Mouse (Mus musculus): ENCODE data around the gene Msgn1. TPM values are rescaled to one million over a fixed set of nuclear protein-coding genes. Genes with fewer than 3 reads are reported as not detected.

Gene Msgn1
- not detected for total RNA-seq (2021)

- intact Hi-C loops (cut with DNase I): no loop called here
- DNase-seq (ENCODE audit: low spot score in 2 of 2): no peak
These were observed at the start of gene Msgn1 for GRCm38 (mm10) chr12:11208872-11209271. Gene Msgn1, minus strand, starts transcription at chr12:11208972.

- intact Hi-C loops (cut with DNase I): no loop called here
These were observed 41.5 kb upstream of the Msgn1 start for GRCm38 (mm10) chr12:11250322-11250721.

DNA sequence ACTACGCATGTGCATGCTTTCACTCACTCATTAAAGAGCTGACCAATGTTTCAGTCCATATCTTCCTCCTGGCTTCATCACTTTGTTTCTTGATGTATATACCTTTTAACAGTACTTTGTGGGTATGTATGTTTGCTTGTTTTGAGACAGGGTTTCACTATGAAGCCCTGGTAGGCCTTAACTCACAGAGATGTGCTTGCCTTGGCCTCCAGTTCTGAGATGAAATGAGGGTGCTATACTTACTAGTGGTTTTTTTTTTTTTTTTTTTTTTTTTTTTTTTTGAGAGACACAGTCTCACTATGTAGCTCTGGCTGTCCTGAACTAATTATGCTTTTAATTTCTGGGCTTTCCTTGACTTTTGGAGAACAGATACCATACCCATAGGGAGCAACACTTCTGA lies 38.7 kb upstream of the Msgn1 start:
- DNase-seq (ENCODE audit: low spot score in 2 of 2): no peak
- intact Hi-C loops (cut with DNase I): no loop called here

More at GRCm38 (mm10) chr12:11250322-11250721, 41.5 kb upstream of the Msgn1 start:
- no peak for DNase-seq (ENCODE audit: low spot score in 2 of 2)

DNA sequence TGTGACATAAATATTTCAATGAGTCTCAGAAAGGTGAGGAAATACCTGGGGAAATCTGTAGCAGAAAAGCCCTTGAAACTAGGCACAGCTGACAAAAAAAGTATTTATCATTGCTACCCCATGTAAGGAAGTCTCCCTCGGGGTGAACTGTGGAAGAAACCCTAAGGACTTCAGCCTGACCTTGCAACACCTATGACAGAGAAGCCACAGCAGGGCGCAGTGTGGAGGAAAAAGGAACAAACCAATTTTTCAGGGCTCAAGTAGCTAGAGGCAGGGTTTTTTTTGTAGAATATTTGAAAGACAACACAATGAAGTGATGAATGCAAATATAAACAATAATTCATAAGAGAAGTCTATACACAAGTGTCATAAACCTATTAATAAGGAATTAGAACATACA lies 27.2 kb upstream of the Msgn1 start:
- DNase-seq (ENCODE audit: low spot score in 2 of 2): no peak
- intact Hi-C loops (cut with DNase I): no loop called here

DNA sequence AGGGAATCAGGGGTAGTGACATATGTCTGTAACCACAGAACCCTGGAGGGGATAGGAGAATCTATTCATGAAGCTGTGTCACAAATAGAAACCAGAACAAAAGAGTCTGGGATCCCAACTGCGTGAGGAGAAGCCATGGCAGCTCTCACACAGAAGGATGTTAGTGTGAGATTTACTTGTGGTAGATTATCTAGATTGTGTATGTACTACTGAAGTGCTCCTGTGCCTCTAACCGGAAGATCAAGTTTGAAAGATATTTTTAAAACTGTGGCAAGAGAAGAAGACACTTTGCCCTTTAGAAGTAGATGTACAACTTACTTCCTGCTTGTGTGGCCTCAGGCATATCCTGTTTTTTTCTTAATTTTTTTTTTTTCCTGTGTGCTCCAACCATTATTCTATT lies 21.5 kb upstream of the Msgn1 start:
- intact Hi-C loops (cut with DNase I): no loop called here
- no peak for DNase-seq (ENCODE audit: low spot score in 2 of 2)

DNA sequence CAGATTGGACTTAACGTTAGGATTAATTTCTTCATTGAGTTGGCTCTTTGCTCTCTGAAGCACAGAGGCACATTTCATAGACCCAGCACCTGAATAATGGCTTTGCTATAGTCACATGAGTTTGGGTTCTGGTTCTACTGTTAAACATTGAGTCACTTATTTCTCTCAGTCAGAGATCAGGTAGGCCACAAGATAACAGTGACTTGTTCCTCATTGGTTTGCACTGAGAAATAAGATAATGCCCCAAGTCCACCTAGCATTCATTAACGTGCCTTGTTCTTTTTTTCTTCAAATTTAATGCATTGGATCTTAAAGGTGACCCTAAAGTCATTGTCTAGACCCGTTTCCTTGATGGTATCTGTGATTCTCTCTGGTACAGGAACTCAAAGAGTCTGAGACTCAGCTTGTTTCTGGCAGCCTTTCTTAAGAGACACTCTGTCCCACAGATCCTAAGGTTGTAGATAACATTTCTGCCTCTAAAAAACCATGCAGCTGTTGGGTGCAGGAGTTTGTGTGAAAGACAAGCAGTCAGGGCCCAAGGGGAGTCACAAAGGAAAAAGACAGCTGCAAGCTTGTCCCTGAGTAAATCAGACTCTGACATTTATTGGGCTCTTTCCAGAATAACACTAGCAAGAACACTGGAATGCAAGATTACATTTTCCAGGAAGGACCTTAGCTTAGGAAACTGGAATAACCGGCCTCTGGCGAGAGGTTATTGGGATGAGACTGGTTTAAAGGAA lies 17.9 kb upstream of the Msgn1 start:
- intact Hi-C loops (cut with DNase I): no loop called here
- DNase-seq (ENCODE audit: low spot score in 2 of 2): no peak

GRCm38 (mm10) chr12:11226123-11226522 lies 17.4 kb upstream of the Msgn1 start:
- intact Hi-C loops (cut with DNase I): no loop called here
- no peak for DNase-seq (ENCODE audit: low spot score in 2 of 2)

GRCm38 (mm10) chr12:11224722-11225121 lies 15.9 kb upstream of the Msgn1 start:
- intact Hi-C loops (cut with DNase I): no loop called here
- DNase-seq (ENCODE audit: low spot score in 2 of 2): no peak

DNA sequence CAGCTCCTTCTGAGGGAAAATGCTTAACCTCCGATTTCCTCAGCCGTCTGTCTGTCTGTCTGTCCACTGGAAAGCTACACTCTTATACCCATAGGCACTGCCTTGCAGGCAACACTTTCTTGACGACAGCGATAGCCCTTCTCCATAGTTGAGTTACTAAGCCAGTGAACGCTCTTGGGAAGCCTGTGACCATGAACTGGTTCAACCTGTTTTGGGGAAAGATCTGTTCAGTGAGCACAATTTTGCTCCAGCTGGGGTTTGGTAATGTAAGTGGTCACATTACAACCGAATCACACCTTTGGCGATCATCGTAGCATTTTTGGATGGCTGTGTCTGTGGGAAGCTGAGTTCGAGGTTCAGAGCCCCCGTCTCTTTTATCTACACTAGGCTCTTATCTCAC lies 14.3 kb upstream of the Msgn1 start:
- no peak for DNase-seq (ENCODE audit: low spot score in 2 of 2)

GRCm38 (mm10) chr12:11222566-11222965 lies 13.8 kb upstream of the Msgn1 start:
- intact Hi-C loops (cut with DNase I): no loop called here
- no peak for DNase-seq (ENCODE audit: low spot score in 2 of 2)

More for the DNA sequence above, 14.3 kb upstream of the Msgn1 start:
- intact Hi-C loops (cut with DNase I): no loop called here

DNA sequence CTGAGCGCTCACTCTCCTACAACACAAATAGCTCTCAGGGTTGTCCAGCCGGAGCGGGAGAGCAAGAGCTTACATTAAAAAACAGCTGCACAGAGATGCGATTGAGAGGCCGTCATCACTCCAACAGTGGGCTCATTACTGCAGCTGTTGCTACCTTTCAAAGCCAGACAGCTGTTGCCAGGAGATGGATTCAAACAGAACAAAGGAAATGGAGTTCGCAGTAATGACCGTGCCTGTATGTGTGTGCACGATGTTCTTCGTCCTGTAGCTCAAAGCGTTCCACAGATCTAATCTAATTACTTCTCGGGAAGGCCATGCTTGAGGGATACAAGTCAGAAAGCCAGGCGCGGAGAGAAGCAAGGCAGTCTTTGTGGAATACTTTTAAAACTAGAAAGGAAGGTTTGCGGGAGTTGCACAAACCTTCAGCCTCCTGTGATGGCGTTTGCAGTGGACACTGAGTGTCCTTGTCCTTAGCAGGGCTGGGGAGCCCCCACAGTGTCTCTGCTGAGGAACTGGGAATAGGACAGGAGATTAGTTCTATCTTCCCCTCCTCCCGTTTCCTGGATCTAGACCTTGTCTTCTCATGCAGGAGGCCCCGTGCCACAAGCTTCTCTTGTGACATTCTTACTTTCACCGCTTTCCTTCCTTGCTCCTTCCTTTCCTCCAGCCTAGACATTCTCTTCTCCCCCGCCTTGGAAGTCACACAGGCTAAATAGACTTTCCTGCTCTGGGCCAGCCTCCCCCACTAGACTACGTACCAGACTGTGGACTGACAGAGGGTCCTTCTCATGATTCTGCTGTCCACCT lies 13.0 kb upstream of the Msgn1 start:
- no peak for DNase-seq (ENCODE audit: low spot score in 2 of 2)
- intact Hi-C loops (cut with DNase I): no loop called here

- no peak for DNase-seq (ENCODE audit: low spot score in 2 of 2)
- intact Hi-C loops (cut with DNase I): no loop called here
These were observed 9.0 kb upstream of the Msgn1 start for GRCm38 (mm10) chr12:11217726-11218250.

DNA sequence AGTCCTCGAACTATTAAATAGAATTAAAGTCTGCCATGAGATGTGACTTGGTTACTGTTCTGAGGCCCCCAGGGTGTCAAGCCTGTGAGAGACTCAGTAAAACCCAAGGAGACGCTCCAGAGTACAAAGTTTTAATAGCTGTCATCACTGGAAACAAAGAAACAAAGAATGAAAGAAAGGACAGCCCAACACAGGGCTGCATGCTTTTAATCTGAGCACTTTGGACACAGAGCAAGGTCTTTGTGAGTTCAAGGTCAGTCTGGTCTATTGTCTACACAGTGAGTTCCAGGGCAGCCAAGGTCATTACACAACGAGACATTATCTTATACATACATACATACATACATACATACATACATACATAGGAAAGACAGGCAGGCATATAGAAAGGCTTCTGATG lies 7.7 kb upstream of the Msgn1 start:
- intact Hi-C loops (cut with DNase I): no loop called here
- no peak for DNase-seq (ENCODE audit: low spot score in 2 of 2)

DNA sequence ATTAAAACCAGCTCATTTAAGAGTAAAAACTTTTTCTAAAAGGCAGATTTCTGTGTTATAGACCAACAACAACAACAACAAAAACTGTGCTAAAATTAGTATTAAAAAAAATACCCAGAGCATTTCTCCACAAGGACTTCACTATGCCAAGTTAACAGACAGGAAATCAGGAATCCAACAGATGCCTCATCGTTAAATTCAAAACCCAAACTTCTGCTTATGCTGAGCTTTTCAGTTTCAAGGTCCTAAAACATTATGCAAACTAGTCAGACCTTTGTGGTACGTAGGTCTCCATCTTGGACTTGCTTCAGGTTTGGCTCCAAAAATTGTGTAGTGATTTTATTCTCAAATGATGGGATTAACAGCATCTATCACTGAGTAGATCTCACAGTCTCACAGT lies 6.8 kb upstream of the Msgn1 start:
- intact Hi-C loops (cut with DNase I): no loop called here
- DNase-seq (ENCODE audit: low spot score in 2 of 2): no peak

DNA sequence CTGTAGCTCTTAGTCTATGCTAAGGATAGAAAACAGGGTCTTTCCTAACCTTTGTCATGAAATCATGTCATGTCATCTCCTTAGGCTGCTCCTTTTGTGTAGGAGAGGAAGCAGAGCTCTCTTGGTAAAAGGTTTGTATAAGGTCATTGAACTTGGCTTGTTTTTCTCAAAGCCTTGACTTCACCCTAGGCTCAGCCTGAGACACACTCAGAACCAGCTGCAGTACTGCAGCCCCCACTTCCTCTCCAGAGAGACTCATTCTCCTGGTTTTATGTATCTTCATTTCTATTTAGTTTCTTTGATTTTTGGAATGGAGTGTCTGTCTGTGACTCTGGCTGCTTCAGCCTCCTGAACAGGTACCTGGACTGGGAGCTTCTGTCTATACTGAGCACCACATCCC lies 6.0 kb upstream of the Msgn1 start:
- intact Hi-C loops (cut with DNase I): no loop called here
- DNase-seq (ENCODE audit: low spot score in 2 of 2): no peak

DNA sequence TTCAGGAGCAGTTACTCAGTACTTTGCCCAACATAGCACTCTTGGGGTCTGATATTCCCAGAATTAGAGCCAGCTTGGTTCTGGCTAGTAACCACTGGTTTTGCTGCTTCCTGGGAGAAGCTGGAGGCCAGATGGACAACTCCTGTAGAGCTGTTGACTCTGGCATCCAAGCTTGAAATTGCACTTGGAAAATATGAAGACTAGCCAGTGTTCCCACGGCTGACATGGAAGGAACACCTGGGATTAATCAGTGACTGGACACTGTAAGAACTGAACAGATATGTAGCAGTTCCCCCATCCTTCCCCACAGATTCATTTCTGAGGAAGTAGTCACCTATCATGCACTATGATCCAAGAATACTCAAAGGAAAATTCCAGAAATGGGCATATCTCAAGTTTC lies 4.1 kb upstream of the Msgn1 start:
- DNase-seq (ENCODE audit: low spot score in 2 of 2): no peak
- intact Hi-C loops (cut with DNase I): no loop called here

DNA sequence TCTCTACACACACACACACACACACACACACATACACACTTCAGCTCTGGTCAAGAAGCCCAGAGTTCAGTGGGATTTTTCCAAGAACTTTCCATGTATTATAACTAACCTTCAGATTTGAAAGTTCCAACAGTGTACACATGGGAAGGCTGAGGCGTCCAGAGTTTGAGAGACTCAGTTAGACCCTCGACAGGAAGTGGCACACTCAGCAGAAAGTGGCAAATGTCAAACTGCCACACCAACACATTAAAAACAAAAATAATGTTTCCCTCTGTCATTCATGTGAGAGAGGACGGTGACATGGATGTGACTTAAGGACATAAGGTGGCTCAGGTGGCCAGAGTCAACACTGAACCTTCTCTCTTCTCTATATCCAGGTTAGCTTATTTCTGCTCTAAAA lies 1.6 kb upstream of the Msgn1 start:
- no peak for DNase-seq (ENCODE audit: low spot score in 2 of 2)
- intact Hi-C loops (cut with DNase I): no loop called here

- intact Hi-C loops (cut with DNase I): no loop called here
- DNase-seq (ENCODE audit: low spot score in 2 of 2): no peak
These were observed 864 bp upstream of the Msgn1 start for GRCm38 (mm10) chr12:11209636-11210035.

DNA sequence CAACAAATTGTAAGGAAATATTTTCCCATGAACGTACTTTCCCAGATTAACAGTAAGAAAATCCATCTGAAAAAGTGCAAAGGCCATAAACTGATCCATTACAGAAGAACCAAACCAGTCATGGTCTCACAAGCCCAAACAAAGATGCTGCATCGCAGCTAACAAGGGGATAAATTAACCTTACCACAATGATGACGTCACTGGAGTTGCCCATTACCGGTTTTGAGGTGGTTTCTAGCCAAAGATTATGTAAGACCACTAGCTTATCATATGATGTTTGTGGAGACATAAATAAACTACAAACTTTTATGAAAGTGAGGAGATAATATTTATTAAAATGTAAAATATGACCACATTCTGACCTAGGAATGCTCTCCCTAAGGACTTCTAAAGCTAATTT lies 2.5 kb downstream of the Msgn1 start:
- intact Hi-C loops (cut with DNase I): no loop called here
- no peak for DNase-seq (ENCODE audit: low spot score in 2 of 2)

- DNase-seq (ENCODE audit: low spot score in 2 of 2): peak; percentile 19 to 23
- intact Hi-C loops (cut with DNase I): no loop called here
These were observed 4.8 kb downstream of the Msgn1 start for GRCm38 (mm10) chr12:11203694-11204665.

Data from left cerebral cortex, postnatal 25 days (tissue).